Mouse (Mus musculus) stomach, postnatal 0 days (tissue): ENCODE data around the gene Sema4g. TPM values are rescaled to one million over a fixed set of nuclear protein-coding genes. Genes with fewer than 3 reads are reported as not detected.

ENCODE experiments used
- ATAC-seq: fragments of 200-750 bp; cut with Nextera tagmentation; 2 replicates; pipeline ENCODE4 v1.8.0; 2017; ENCODE audit not compliant: low FRiP score, low TSS enrichment
- DNase-seq: peaks from one replicate; pipeline ENCODE4 v3.0.0-alpha.2; 2016; ENCODE audit warnings: low spot score
- H3K27ac ChIP-seq: fragments of 300-500 bp; sonication (generic); replicated peaks from 2 replicates; pipeline ENCODE4 v1.5.1; 2014; ENCODE audit warnings: mild to moderate bottlenecking, control low read depth
- H3K27me3 ChIP-seq: fragments of 300-500 bp; sonication (generic); 2 replicates; pipeline ENCODE4 v1.6.1; 2014; ENCODE audit warnings: low read length; ENCODE audit not compliant: control insufficient read depth, insufficient read depth
- H3K36me3 ChIP-seq: fragments of 300-500 bp; sonication (generic); 2 replicates; pipeline ENCODE4 v1.6.1; 2014; ENCODE audit warnings: low read length, mixed read lengths; ENCODE audit not compliant: control insufficient read depth, insufficient read depth
- H3K4me1 ChIP-seq: fragments of 300-500 bp; sonication (generic); replicated peaks from 2 replicates; pipeline ENCODE4 v1.6.1; 2014; ENCODE audit warnings: antibody characterized with exemption; ENCODE audit not compliant: control insufficient read depth, insufficient read depth
- H3K4me2 ChIP-seq: fragments of 300-500 bp; sonication (generic); replicated peaks from 2 replicates; pipeline ENCODE4 v1.6.1; 2014; ENCODE audit warnings: low read depth, mild to moderate bottlenecking, control low read depth, moderate library complexity
- H3K4me3 ChIP-seq: fragments of 300-500 bp; sonication (generic); 2 replicates; pipeline ENCODE4 v1.5.1; 2014; ENCODE audit warnings: low read depth, low read length, control low read depth
- H3K9ac ChIP-seq: fragments of 300-500 bp; sonication (generic); 2 replicates; pipeline ENCODE4 v1.6.1; 2014; ENCODE audit warnings: mild to moderate bottlenecking, low read length, control low read depth, mixed read lengths
- H3K9me3 ChIP-seq: fragments of 300-500 bp; sonication (generic); 2 replicates; pipeline ENCODE4 v1.6.1; 2016; ENCODE audit warnings: low read length; ENCODE audit not compliant: control insufficient read depth
- CTCF ChIP-seq: IDR thresholded peaks from 2 replicates; pipeline ENCODE4 v1.5.1; 2016; ENCODE audit warnings: antibody characterized with exemption, low read depth, mild to moderate bottlenecking, moderate library complexity
- EP300 ChIP-seq: optimal IDR thresholded peaks from 2 replicates; pipeline ENCODE3; 2016; ENCODE audit warnings: antibody characterized with exemption
- WGBS: fragments of 180-500 bp; shearing (Covaris S2); extraction: QIAGEN DNeasy Blood & Tissue Kit; methylation state at CpG from one replicate; pipeline ENCODE4 v1.1.7; 2014; 5-methylcytosine and 5-hydroxymethylcytosine counted together
- polyA plus RNA-seq: library from polyadenylated mRNA; unstranded; fragments of >200 nt; fragmentation: Nextera tagmentation; extraction: Ambion mirVana; gene quantifications from 2 replicates; pipeline ENCODE4 v1.2.1, GENCODE M21; 2015

Sema4g gene
- polyA plus RNA-seq, 1 experiment from 2014 or later = 1.4 TPM

- DNase-seq = no peak
- Histone ChIP-seq H3K36me3 (peaks cover 3% of the 10 kb centered on the region; the same call in 1 of the 2 replicates), H3K27ac (peak overlapping the region; percentile 76)
Observed at GRCm38 (mm10) chr19:45012636-45013035, 23.7 kb downstream of the Sema4g start.

GRCm38 (mm10) chr19:45013581-45014225 is 24.8 kb downstream of the Sema4g start:
- Histone ChIP-seq H3K9me3 (no peaks in the 10 kb centered on the region), H3K36me3 (peaks cover 3% of the 10 kb centered on the region; the same call in 1 of the 2 replicates), H3K27ac (peak overlapping the region; percentile 99), H3K4me2 (peak overlapping the region; percentile 95), H3K27me3 (no peaks in the 10 kb centered on the region), H3K9ac (peak overlapping the region; percentile 45), H3K4me1 (peaks cover 5% of the 10 kb centered on the region; the same call in 1 of the 2 replicates), H3K4me3 (no peak overlapping the region)
- ATAC-seq (no peak), DNase-seq (peak; percentile 50)
- WGBS = 43% methylated on average over 6 of the region's 6 CpGs
- no peak for TF ChIP-seq CTCF
- no peak for TF ChIP-seq EP300

More at GRCm38 (mm10) chr19:45012636-45013035, 23.7 kb downstream of the Sema4g start:
- no peaks in the 10 kb centered on the region for H3K9me3 ChIP-seq
- H3K4me2 ChIP-seq = no peak overlapping the region
- TF ChIP-seq CTCF = peak; percentile 83
- no peak for TF ChIP-seq EP300
- no peaks in the 10 kb centered on the region for H3K27me3 ChIP-seq
- WGBS = 29% methylated on average over 6 of the region's 6 CpGs
- no peak for ATAC-seq
- H3K4me1 ChIP-seq = peaks cover 5% of the 10 kb centered on the region; the same call in 1 of the 2 replicates
- no peak overlapping the region for H3K9ac ChIP-seq
- no peak overlapping the region for H3K4me3 ChIP-seq

- Histone ChIP-seq H3K4me1 (peaks cover 5% of the 10 kb centered on the region; the same call in 1 of the 2 replicates), H3K36me3 (peaks cover 3% of the 10 kb centered on the region; the same call in 1 of the 2 replicates), H3K9me3 (no peaks in the 10 kb centered on the region), H3K4me3 (peak within 1 kb of the TSS; percentile 63), H3K27ac (peak within 1 kb of the TSS; percentile 99), H3K9ac (peak within 1 kb of the TSS; percentile 85), H3K27me3 (no peaks in the 10 kb centered on the region), H3K4me2 (peak within 1 kb of the TSS; percentile 95)
- peak; percentile 87 for DNase-seq
- 3% methylated on average over 10 of the region's 10 CpGs for WGBS
- peak; percentile 82 for ATAC-seq
- no peak for TF ChIP-seq EP300
- TF ChIP-seq CTCF = no peak
Observed at GRCm38 (mm10) chr19:45014335-45014971, 25.6 kb downstream of the Sema4g start, which contains the start of gene Lzts2. Gene Lzts2 (plus strand): TSS chr19:45014414.

GRCm38 (mm10) chr19:45014981-45015402 is 26.1 kb downstream of the Sema4g start:
- Histone ChIP-seq H3K9me3 (no peaks in the 10 kb centered on the region), H3K4me3 (peak overlapping the region; percentile 63), H3K4me1 (peaks cover 5% of the 10 kb centered on the region; the same call in 1 of the 2 replicates), H3K27ac (peak overlapping the region; percentile 99), H3K36me3 (peaks cover 3% of the 10 kb centered on the region; the same call in 1 of the 2 replicates), H3K9ac (peak overlapping the region; percentile 85), H3K4me2 (peak overlapping the region; percentile 95), H3K27me3 (no peaks in the 10 kb centered on the region)
- no peak for TF ChIP-seq EP300
- no peak for TF ChIP-seq CTCF
- ATAC-seq (peak; percentile 49), DNase-seq (peak; percentile 82)
- 0% methylated on average over 22 of the region's 25 CpGs for WGBS

- Histone ChIP-seq H3K27ac (peak overlapping the region; percentile 99), H3K9me3 (no peaks in the 10 kb centered on the region), H3K9ac (peak overlapping the region; percentile 85), H3K27me3 (no peaks in the 10 kb centered on the region), H3K4me3 (peak overlapping the region; percentile 63), H3K4me1 (peaks cover 7% of the 10 kb centered on the region), H3K36me3 (peaks cover 3% of the 10 kb centered on the region; the same call in 1 of the 2 replicates), H3K4me2 (peak overlapping the region; percentile 95)
- WGBS = under 1% methylated on average over 32 of the region's 34 CpGs
- TF ChIP-seq CTCF = no peak
- no peak for TF ChIP-seq EP300
- peak; percentile 90 for DNase-seq
- peak; percentile 13 for ATAC-seq
Observed at GRCm38 (mm10) chr19:45015518-45016281, 26.8 kb downstream of the Sema4g start.
